Mouse (Mus musculus) brain, embryonic 14.5 days (tissue): ENCODE data around the gene Cux2.

Experiments used
- CTCF ChIP-seq: fragments of 200-500 bp; IDR thresholded peaks from 2 replicates; pipeline ENCODE4 v1.5.1; 2012; ENCODE audit warnings: inconsistent platforms, mild to moderate bottlenecking, moderate library complexity, borderline replicate concordance; ENCODE audit not compliant: insufficient read depth, insufficient read length; ENCODE audit errors: extremely low read depth
- POLR2A ChIP-seq: fragments of 200-500 bp; IDR thresholded peaks from 2 replicates; pipeline ENCODE4 v1.6.1; 2012; ENCODE audit warnings: mild to moderate bottlenecking, inconsistent platforms, borderline replicate concordance; ENCODE audit not compliant: poor library complexity, insufficient read depth, insufficient read length, severe bottlenecking; ENCODE audit errors: extremely low read depth

DNA sequence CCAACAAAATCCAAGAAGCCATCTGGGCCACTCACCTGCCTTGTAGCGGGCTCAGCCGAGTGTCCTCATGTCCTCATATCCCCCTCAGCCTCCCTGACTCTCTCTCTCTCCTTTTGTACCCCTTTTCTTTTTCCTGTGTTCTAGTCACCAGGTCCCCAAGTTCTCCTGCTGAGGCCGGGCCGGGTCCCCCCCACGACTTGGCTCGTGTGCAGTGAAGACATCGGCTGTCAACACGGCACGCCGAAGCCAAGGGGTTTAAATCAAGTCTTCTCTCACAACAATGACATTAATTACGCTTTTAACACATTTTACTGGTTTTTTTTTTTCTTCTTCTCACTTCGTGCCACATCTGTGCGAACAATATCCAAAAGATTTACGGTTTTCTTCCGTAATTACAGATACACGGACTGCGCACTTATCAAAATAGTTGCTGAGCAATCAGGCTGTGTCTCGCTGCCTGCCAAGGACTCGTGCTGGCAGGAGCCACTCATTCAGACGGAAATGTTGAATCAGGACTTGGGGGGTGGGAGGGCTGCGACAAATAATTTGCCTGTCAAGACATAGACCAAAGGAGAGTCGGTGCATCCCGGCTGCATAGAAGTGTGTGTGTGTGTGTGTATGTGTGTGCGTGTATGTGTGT is 154.7 kb downstream of the Cux2 start:
- TF ChIP-seq CTCF (no peak), POLR2A (no peak)
